ENCODE assay signal across 12 mouse cellular contexts in genomic region chr4:89128937-89129277, GRCm38 (mm10). TPM values are rescaled to one million over a fixed set of nuclear protein-coding genes. Genes with fewer than 3 reads are reported as not detected.
DNase-seq lines count a peak whose midpoint lies in the region; ATAC-seq lines count a peak whose summit lies in the region.
"Had no signal": no experiment of that assay in that cellular context is flagged by ENCODE, and none has a peak within 500 bp of the region (broad histone marks: within the 10 kb centered on the region; RNA-seq: fewer than 3 reads in every experiment).

No protein-coding gene starts in this region.

- no peak overlapping the region for H3K27ac ChIP-seq in liver, embryonic 11.5 days (ENCODE audit: low read depth, low read length)
- no peak overlapping the region for H3K27ac ChIP-seq in neural tube, embryonic 12.5 days
- peak overlapping the region; percentile 39; the same call in 1 of the 2 replicates for H3K27ac ChIP-seq in liver, embryonic 15.5 days (replicated peaks)
- H3K27ac ChIP-seq: hindbrain, embryonic 15.5 days; limb, embryonic 10.5 days; neural tube, embryonic 13.5 days had no signal

- H3K36me3 ChIP-seq in liver, embryonic 11.5 days (ENCODE audit: control insufficient read depth, insufficient read depth, low read length), result no peaks in the 10 kb centered on the region
- H3K36me3 ChIP-seq in neural tube, embryonic 12.5 days, result no peaks in the 10 kb centered on the region
- H3K36me3 ChIP-seq in liver, embryonic 15.5 days (replicated peaks), result no peaks in the 10 kb centered on the region
- H3K36me3 ChIP-seq: hindbrain, embryonic 15.5 days; limb, embryonic 10.5 days; neural tube, embryonic 13.5 days had no signal

- 66% methylated on average over 5 of the region's 5 CpGs for WGBS in liver, embryonic 11.5 days
- WGBS in neural tube, embryonic 12.5 days, result 78% methylated on average over 5 of the region's 5 CpGs
- WGBS in liver, embryonic 15.5 days (ENCODE audit: insufficient replicate concordance), result 57% methylated on average over 5 of the region's 5 CpGs

- no peaks in the 10 kb centered on the region for H3K9me3 ChIP-seq in liver, embryonic 11.5 days (ENCODE audit: control insufficient read depth, low read length)
- H3K9me3 ChIP-seq in neural tube, embryonic 12.5 days, result no peaks in the 10 kb centered on the region
- H3K9me3 ChIP-seq in liver, embryonic 15.5 days (replicated peaks), result no peaks in the 10 kb centered on the region
- H3K9me3 ChIP-seq: hindbrain, embryonic 15.5 days; limb, embryonic 10.5 days; megakaryocyte, embryonic 14.5 days; neural tube, embryonic 13.5 days had no signal

- ATAC-seq in liver, embryonic 11.5 days (replicated peaks; ENCODE audit: low FRiP score), result no peak
- ATAC-seq in neural tube, embryonic 12.5 days (ENCODE audit: low FRiP score, low read depth), result 0 out of 2 replicates have a peak, but pooled peaks have one; percentile 59
- ATAC-seq in liver, embryonic 15.5 days (ENCODE audit: insufficient read depth), result no peak

- no peaks in the 10 kb centered on the region for H3K27me3 ChIP-seq in liver, embryonic 11.5 days (replicated peaks; ENCODE audit: control insufficient read depth, insufficient read depth, low read length)
- no peaks in the 10 kb centered on the region for H3K27me3 ChIP-seq in neural tube, embryonic 12.5 days (replicated peaks)
- no peaks in the 10 kb centered on the region for H3K27me3 ChIP-seq in liver, embryonic 15.5 days
- H3K27me3 ChIP-seq: hindbrain, embryonic 15.5 days; megakaryocyte, embryonic 14.5 days; neural tube, embryonic 13.5 days had no signal

- DNase-seq in liver, embryonic 11.5 days (ENCODE audit: low spot score), result no peak
- DNase-seq in liver, result no peak
- no peak for DNase-seq in neural tube, embryonic 10.5 days (ENCODE audit: extremely low spot score, low spot score)
- DNase-seq in yolk sac, embryonic 10.5 days (ENCODE audit: low spot score), result peak; percentile 20
- no peak for DNase-seq in cerebellum, adult 9-10 months
- no peak for DNase-seq in heart, adult 8-10 months (ENCODE audit: low spot score)

- H3K4me1 ChIP-seq in liver, embryonic 11.5 days (replicated peaks; ENCODE audit: control insufficient read depth, insufficient read depth, low read length), result 0 out of 2 replicates have a peak, but pooled peaks cover 5% of the 10 kb centered on the region
- no peaks in the 10 kb centered on the region for H3K4me1 ChIP-seq in neural tube, embryonic 12.5 days
- H3K4me1 ChIP-seq in liver, embryonic 15.5 days (replicated peaks), result 0 out of 2 replicates have a peak, but pooled peaks cover 3% of the 10 kb centered on the region
- H3K4me1 ChIP-seq: hindbrain, embryonic 15.5 days; neural tube, embryonic 13.5 days had no signal

- H3K4me3 ChIP-seq in liver, embryonic 11.5 days (ENCODE audit: low read depth, low read length), result no peak overlapping the region
- no peak overlapping the region for H3K4me3 ChIP-seq in neural tube, embryonic 12.5 days
- H3K4me3 ChIP-seq in liver, embryonic 15.5 days (replicated peaks), result no peak overlapping the region
- H3K4me3 ChIP-seq: hindbrain, embryonic 15.5 days; limb, embryonic 10.5 days; neural tube, embryonic 13.5 days had no signal

- peak overlapping the region; percentile 30 for H3K4me2 ChIP-seq in liver, embryonic 11.5 days
- no peak overlapping the region for H3K4me2 ChIP-seq in neural tube, embryonic 12.5 days (replicated peaks)
- H3K4me2 ChIP-seq in liver, embryonic 15.5 days, result peak overlapping the region; percentile 23

- no peak overlapping the region for H3K9ac ChIP-seq in liver, embryonic 11.5 days (ENCODE audit: low read depth, low read length)
- H3K9ac ChIP-seq in neural tube, embryonic 12.5 days, result no peak overlapping the region
- H3K9ac ChIP-seq in liver, embryonic 15.5 days, result no peak overlapping the region
- H3K9ac ChIP-seq: hindbrain, embryonic 15.5 days; neural tube, embryonic 13.5 days had no signal

RNA-seq across cellular contexts. Expression of gene Mtap, which starts 8.0 kb away (rescaled TPM):
- 80.2 and 83.7 TPM in 2 replicates for polyA plus RNA-seq in liver, embryonic 11.5 days (2014; fragmentation: Nextera tagmentation; extraction: Ambion mirVana)
- polyA plus RNA-seq in neural tube, embryonic 12.5 days (2016; fragmentation: Nextera tagmentation; extraction: Ambion mirVana), result 44.7 and 45.7 TPM in 2 replicates
- polyA plus RNA-seq in liver, embryonic 15.5 days (2015; fragmentation: Nextera tagmentation; extraction: Ambion mirVana), result 18.0 and 18.4 TPM in 2 replicates
- 10 to 100 TPM; 19.9 to 23.2 (median 22.0) TPM for total RNA-seq in heart, adult 8-10 months (2022)
